Mouse (Mus musculus): ENCODE data around the gene Pds5a.

Gene Pds5a

GRCm38 (mm10) chr5:65565486-65565885 lies 132.6 kb downstream of the Pds5a start:
- DNase-seq (ENCODE audit: low read depth) = no peak

- DNase-seq (ENCODE audit: low read depth) = no peak
Measured at GRCm38 (mm10) chr5:65561125-65561893, 136.8 kb downstream of the Pds5a start.

GRCm38 (mm10) chr5:65557109-65557508 lies 141.0 kb downstream of the Pds5a start:
- no peak for DNase-seq (ENCODE audit: low read depth)
